Mouse (Mus musculus): ENCODE data around the gene Steap3. TPM values are rescaled to one million over a fixed set of nuclear protein-coding genes. Genes with fewer than 3 reads are reported as not detected.

Gene Steap3
- polyA plus RNA-seq, 1 experiment, result 9.4 TPM

DNA sequence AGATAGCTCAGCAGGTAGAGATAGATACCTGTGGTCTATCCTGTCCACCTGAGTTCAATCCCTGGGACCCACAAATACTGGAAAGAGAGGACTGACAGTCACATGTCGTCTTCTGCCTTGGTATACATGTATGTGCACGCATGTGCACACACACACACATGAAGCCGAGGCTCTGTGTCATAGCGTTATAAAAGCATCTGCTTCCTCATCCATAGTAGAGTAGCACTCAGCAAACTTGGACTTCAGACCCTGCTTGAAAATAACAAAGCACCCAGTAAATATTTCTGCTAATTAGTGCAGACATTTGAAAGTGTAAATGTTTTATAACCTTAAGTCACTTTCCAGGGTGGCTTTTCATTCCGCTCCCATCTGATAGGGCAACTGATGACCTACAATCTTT is 111.0 kb downstream of the Steap3 start:
- no peak overlapping the region for H3K4me3 ChIP-seq (ENCODE audit: low read depth, low read length)
- H3K27me3 ChIP-seq (ENCODE audit: control insufficient read depth, insufficient read depth, low read length, poor library complexity, severe bottlenecking), result no peaks in the 10 kb centered on the region
- H3K36me3 ChIP-seq (ENCODE audit: control insufficient read depth, insufficient read depth, low read length, poor library complexity, severe bottlenecking), result no peaks in the 10 kb centered on the region
- no peak overlapping the region for H3K27ac ChIP-seq (ENCODE audit: insufficient read depth, low read length)
- no peak overlapping the region for H3K9ac ChIP-seq (ENCODE audit: low read depth, poor library complexity, severe bottlenecking)
- no peaks in the 10 kb centered on the region for H3K4me1 ChIP-seq (ENCODE audit: control insufficient read depth, insufficient read depth, low read length)
- H3K9me3 ChIP-seq (replicated peaks; ENCODE audit: control insufficient read depth, insufficient read depth, low read length, poor library complexity, severe bottlenecking), result no peaks in the 10 kb centered on the region
- TF ChIP-seq POLR2A (IDR thresholded peaks at IDR 0.05; ENCODE audit: insufficient read depth, low read length), result no peak
- TF ChIP-seq CTCF (IDR thresholded peaks at IDR 0.05; ENCODE audit: low read depth, low read length), result no peak
- TF ChIP-seq EP300 (IDR thresholded peaks at IDR 0.05; ENCODE audit: insufficient read depth, low read depth, low read length), result no peak

DNA sequence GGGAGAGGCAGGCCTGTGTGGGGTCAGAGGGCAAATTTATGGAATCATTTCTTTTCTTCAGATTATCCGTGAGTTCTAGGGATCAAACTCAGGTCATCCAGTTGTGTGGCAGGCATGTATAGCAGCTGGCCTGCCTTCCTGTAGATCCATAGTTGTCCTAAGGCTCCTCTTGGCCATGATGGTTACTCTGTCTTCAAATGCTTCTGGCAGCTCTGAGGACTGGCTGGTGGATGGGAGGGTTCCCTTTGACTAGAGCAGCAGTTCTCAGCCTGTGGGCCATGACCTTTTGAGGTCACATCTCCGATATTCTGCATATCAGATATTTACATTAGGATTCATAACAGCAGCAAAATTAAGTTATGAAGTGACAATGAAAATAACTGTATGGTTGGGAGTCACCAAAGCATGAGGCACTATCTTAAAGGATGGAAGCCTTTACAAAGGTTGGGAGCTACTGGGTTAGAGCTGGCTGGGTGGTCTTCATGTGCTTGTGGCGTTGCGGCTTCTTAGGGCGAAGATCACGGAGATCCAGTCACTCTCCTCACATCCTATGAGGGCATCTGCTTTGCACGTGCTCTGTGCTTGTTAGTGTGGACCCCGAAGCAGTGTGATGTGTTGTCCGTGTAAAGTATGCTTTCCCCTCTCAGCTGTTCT is 113.9 kb downstream of the Steap3 start:
- Histone ChIP-seq H3K9me3 (replicated peaks; ENCODE audit: control insufficient read depth, insufficient read depth, low read length, poor library complexity, severe bottlenecking) (no peaks in the 10 kb centered on the region), H3K27me3 (ENCODE audit: control insufficient read depth, insufficient read depth, low read length, poor library complexity, severe bottlenecking) (no peaks in the 10 kb centered on the region), H3K36me3 (ENCODE audit: control insufficient read depth, insufficient read depth, low read length, poor library complexity, severe bottlenecking) (no peaks in the 10 kb centered on the region), H3K4me3 (ENCODE audit: low read depth, low read length) (no peak overlapping the region), H3K4me1 (ENCODE audit: control insufficient read depth, insufficient read depth, low read length) (no peaks in the 10 kb centered on the region), H3K27ac (ENCODE audit: insufficient read depth, low read length) (no peak overlapping the region), H3K9ac (ENCODE audit: low read depth, poor library complexity, severe bottlenecking) (no peak overlapping the region)
- TF ChIP-seq POLR2A (IDR thresholded peaks at IDR 0.05; ENCODE audit: insufficient read depth, low read length) (no peak), CTCF (IDR thresholded peaks at IDR 0.05; ENCODE audit: low read depth, low read length) (no peak)

DNA sequence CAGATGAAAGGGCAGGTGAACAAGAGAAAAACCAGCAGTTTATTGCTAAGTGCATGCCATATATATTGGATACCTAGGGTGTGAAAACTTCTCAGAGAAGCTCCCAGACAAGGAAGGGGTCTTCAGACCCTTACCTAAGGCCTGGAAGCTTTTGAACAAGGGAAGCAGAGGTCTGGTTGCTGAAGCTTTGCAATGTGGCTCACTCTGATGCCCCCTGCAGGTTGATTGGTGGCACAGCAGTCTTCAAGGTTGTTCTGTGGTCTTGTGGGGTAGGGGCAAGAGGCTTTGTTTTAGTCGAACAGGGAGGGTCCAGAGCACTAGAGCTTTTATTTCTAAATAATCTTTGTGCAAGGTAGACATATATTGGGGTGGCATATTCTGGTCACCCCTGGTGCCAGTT is 117.2 kb downstream of the Steap3 start:
- Histone ChIP-seq H3K27me3 (ENCODE audit: control insufficient read depth, insufficient read depth, low read length, poor library complexity, severe bottlenecking) (no peaks in the 10 kb centered on the region), H3K9ac (ENCODE audit: low read depth, poor library complexity, severe bottlenecking) (no peak overlapping the region), H3K4me3 (ENCODE audit: low read depth, low read length) (no peak overlapping the region), H3K27ac (ENCODE audit: insufficient read depth, low read length) (no peak overlapping the region), H3K4me1 (ENCODE audit: control insufficient read depth, insufficient read depth, low read length) (no peaks in the 10 kb centered on the region), H3K36me3 (ENCODE audit: control insufficient read depth, insufficient read depth, low read length, poor library complexity, severe bottlenecking) (no peaks in the 10 kb centered on the region), H3K9me3 (replicated peaks; ENCODE audit: control insufficient read depth, insufficient read depth, low read length, poor library complexity, severe bottlenecking) (no peaks in the 10 kb centered on the region)
- no peak for TF ChIP-seq EP300 (IDR thresholded peaks at IDR 0.05; ENCODE audit: insufficient read depth, low read depth, low read length)
- TF ChIP-seq POLR2A (IDR thresholded peaks at IDR 0.05; ENCODE audit: insufficient read depth, low read length), result no peak
- peak; percentile 82 for TF ChIP-seq CTCF (IDR thresholded peaks at IDR 0.05; ENCODE audit: low read depth, low read length)

DNA sequence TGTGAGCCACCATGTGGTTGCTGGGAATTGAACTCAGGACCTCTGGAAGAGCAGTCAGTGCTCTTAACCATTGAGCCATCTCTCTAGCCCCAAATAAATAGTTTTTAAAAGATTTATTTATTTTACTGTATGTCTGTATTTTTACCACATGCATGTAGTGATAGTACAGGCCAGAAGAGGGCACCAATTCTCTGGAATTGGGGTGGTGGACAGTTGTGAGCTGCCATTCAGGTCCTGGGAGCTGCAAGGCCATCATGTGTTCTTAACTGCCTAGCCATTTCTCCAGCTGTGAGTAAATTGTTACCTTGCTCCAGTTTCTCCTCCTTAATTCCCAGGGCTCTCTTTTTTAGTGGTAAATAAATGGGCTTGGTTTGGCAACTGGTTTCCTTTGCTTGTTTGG is 118.3 kb downstream of the Steap3 start:
- Histone ChIP-seq H3K36me3 (ENCODE audit: control insufficient read depth, insufficient read depth, low read length, poor library complexity, severe bottlenecking) (no peaks in the 10 kb centered on the region), H3K9ac (ENCODE audit: low read depth, poor library complexity, severe bottlenecking) (no peak overlapping the region), H3K27me3 (ENCODE audit: control insufficient read depth, insufficient read depth, low read length, poor library complexity, severe bottlenecking) (no peaks in the 10 kb centered on the region), H3K9me3 (replicated peaks; ENCODE audit: control insufficient read depth, insufficient read depth, low read length, poor library complexity, severe bottlenecking) (no peaks in the 10 kb centered on the region), H3K4me3 (ENCODE audit: low read depth, low read length) (no peak overlapping the region), H3K4me1 (ENCODE audit: control insufficient read depth, insufficient read depth, low read length) (no peaks in the 10 kb centered on the region), H3K27ac (ENCODE audit: insufficient read depth, low read length) (no peak overlapping the region)
- TF ChIP-seq POLR2A (IDR thresholded peaks at IDR 0.05; ENCODE audit: insufficient read depth, low read length) (no peak), CTCF (IDR thresholded peaks at IDR 0.05; ENCODE audit: low read depth, low read length) (peak; percentile 57)

DNA sequence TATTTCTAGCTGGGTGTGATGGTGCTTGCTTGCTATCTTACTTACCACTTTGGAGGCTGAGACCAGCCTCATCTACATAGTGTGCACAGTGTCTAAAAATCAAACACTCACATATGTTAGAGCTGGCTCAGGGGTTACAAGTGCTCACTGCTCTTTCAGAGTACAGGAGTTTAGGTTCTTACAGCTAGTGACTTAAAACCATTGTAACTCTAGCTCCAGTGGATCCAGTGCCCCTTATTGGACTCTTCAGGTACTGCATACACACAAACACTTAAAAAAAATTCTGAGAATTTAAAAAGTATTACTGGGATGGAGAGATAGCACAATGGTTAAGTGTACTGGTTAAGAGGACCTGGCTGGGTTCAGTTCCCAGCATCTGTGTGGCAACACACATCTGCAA is 125.5 kb downstream of the Steap3 start:
- Histone ChIP-seq H3K4me1 (ENCODE audit: control insufficient read depth, insufficient read depth, low read length) (no peaks in the 10 kb centered on the region), H3K9ac (ENCODE audit: low read depth, poor library complexity, severe bottlenecking) (no peak overlapping the region), H3K27ac (ENCODE audit: insufficient read depth, low read length) (peak overlapping the region; percentile 79), H3K36me3 (ENCODE audit: control insufficient read depth, insufficient read depth, low read length, poor library complexity, severe bottlenecking) (no peaks in the 10 kb centered on the region), H3K9me3 (replicated peaks; ENCODE audit: control insufficient read depth, insufficient read depth, low read length, poor library complexity, severe bottlenecking) (no peaks in the 10 kb centered on the region), H3K27me3 (ENCODE audit: control insufficient read depth, insufficient read depth, low read length, poor library complexity, severe bottlenecking) (no peaks in the 10 kb centered on the region), H3K4me3 (ENCODE audit: low read depth, low read length) (no peak overlapping the region)
- TF ChIP-seq EP300 (IDR thresholded peaks at IDR 0.05; ENCODE audit: insufficient read depth, low read depth, low read length), result no peak
- TF ChIP-seq CTCF (IDR thresholded peaks at IDR 0.05; ENCODE audit: low read depth, low read length), result no peak
- TF ChIP-seq POLR2A (IDR thresholded peaks at IDR 0.05; ENCODE audit: insufficient read depth, low read length), result no peak

DNA sequence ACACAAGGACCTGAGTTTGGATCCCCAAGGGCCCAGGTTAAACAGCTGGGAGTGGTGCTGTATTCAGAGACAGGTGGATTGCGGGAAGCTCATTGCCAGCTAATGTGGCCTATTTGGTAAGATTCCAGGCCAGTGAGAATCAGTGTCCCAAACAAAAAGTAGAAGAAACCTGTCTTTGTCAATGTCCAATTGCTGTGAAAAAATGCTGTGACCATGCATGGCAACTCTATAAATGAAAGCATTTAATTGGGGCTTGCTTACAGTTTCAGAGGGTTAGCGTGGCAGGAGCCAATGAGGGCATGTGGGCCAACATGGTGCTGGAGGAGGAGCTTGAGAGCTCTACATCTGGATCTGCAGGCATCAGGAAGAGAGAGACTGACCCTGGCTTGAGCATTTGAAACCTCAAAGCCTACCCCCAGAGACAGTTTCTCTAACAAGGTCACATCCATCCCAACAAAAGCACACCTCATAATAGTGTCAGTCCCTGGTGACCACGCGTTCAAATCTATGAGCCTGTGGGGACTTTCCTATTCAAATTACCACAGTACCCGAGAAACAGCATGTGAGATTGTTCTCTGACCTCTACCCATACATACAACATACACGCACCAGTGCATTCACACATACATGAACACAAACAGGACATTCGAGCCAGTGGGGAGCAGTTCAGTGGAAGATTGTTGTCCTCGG is 126.8 kb downstream of the Steap3 start:
- H3K36me3 ChIP-seq (ENCODE audit: control insufficient read depth, insufficient read depth, low read length, poor library complexity, severe bottlenecking), result no peaks in the 10 kb centered on the region
- H3K9ac ChIP-seq (ENCODE audit: low read depth, poor library complexity, severe bottlenecking), result no peak overlapping the region
- H3K27me3 ChIP-seq (ENCODE audit: control insufficient read depth, insufficient read depth, low read length, poor library complexity, severe bottlenecking), result no peaks in the 10 kb centered on the region
- no peaks in the 10 kb centered on the region for H3K9me3 ChIP-seq (replicated peaks; ENCODE audit: control insufficient read depth, insufficient read depth, low read length, poor library complexity, severe bottlenecking)
- H3K27ac ChIP-seq (ENCODE audit: insufficient read depth, low read length), result peak overlapping the region; percentile 53; the same call in 1 of the 2 replicates
- no peak overlapping the region for H3K4me3 ChIP-seq (ENCODE audit: low read depth, low read length)
- TF ChIP-seq EP300 (IDR thresholded peaks at IDR 0.05; ENCODE audit: insufficient read depth, low read depth, low read length) (no peak), CTCF (IDR thresholded peaks at IDR 0.05; ENCODE audit: low read depth, low read length) (no peak), POLR2A (IDR thresholded peaks at IDR 0.05; ENCODE audit: insufficient read depth, low read length) (no peak)
- H3K4me1 ChIP-seq (ENCODE audit: control insufficient read depth, insufficient read depth, low read length), result no peaks in the 10 kb centered on the region
